Mouse (Mus musculus) limb, embryonic 14.5 days (tissue): ENCODE measurements around the gene Asna1. TPM values are rescaled to one million over a fixed set of nuclear protein-coding genes. Genes with fewer than 3 reads are reported as not detected.

Source experiments
- ATAC-seq: fragments of 200-750 bp; cut with Nextera tagmentation; 2 replicates; pipeline ENCODE4 v1.8.0; 2017; ENCODE audit warnings: low read depth, moderate number of reproducible peaks, moderate TSS enrichment; ENCODE audit not compliant: low FRiP score
- DNase-seq: peaks from one replicate; pipeline ENCODE4 v3.0.0-alpha.2; 2015; ENCODE audit warnings: low spot score
- H3K27ac ChIP-seq: fragments of 300-500 bp; sonication (generic); replicated peaks from 2 replicates; pipeline ENCODE4 v1.5.1; 2014; ENCODE audit warnings: low read depth, mild to moderate bottlenecking, low read length, moderate library complexity, mixed read lengths
- H3K27me3 ChIP-seq: fragments of 300-500 bp; sonication (generic); 2 replicates; pipeline ENCODE4 v1.6.1; 2014; ENCODE audit warnings: low read length, mixed read lengths; ENCODE audit not compliant: control insufficient read depth, insufficient read depth
- H3K36me3 ChIP-seq: fragments of 300-500 bp; sonication (generic); 2 replicates; pipeline ENCODE4 v1.6.1; 2014; ENCODE audit warnings: mild to moderate bottlenecking, low read length, moderate library complexity, mixed read lengths; ENCODE audit not compliant: control insufficient read depth, insufficient read depth
- H3K4me1 ChIP-seq: fragments of 300-500 bp; sonication (generic); 2 replicates; pipeline ENCODE4 v1.6.1; 2014; ENCODE audit warnings: antibody characterized with exemption, low read length, mixed read lengths; ENCODE audit not compliant: control insufficient read depth, insufficient read depth
- H3K4me2 ChIP-seq: fragments of 300-500 bp; sonication (generic); replicated peaks from 2 replicates; pipeline ENCODE4 v1.6.1; 2014; ENCODE audit warnings: low read depth, mild to moderate bottlenecking, low read length, moderate library complexity; ENCODE audit not compliant: severe bottlenecking
- H3K4me3 ChIP-seq: fragments of 300-500 bp; sonication (generic); replicated peaks from 2 replicates; pipeline ENCODE4 v1.5.1; 2014; ENCODE audit warnings: low read length
- H3K9ac ChIP-seq: fragments of 300-500 bp; sonication (generic); 2 replicates; pipeline ENCODE4 v1.6.1; 2014; ENCODE audit warnings: mild to moderate bottlenecking, low read depth, low read length, moderate library complexity; ENCODE audit not compliant: severe bottlenecking
- H3K9me3 ChIP-seq: fragments of 300-500 bp; sonication (generic); 2 replicates; pipeline ENCODE4 v1.6.1; 2016; ENCODE audit warnings: low read length; ENCODE audit not compliant: control insufficient read depth
- POLR2A ChIP-seq: fragments of 200-500 bp; IDR thresholded peaks from 2 replicates; pipeline ENCODE4 v1.8.0; 2012; ENCODE audit warnings: inconsistent platforms, mild to moderate bottlenecking, moderate library complexity, borderline replicate concordance; ENCODE audit not compliant: insufficient read depth, insufficient read length; ENCODE audit errors: extremely low read depth
- WGBS: fragments of 180-500 bp; shearing (Covaris S2); extraction: QIAGEN DNeasy Blood & Tissue Kit; methylation state at CpG from one replicate; pipeline ENCODE4 v1.1.7; 2014; 5-methylcytosine and 5-hydroxymethylcytosine counted together
- polyA plus RNA-seq, 2 experiments: library from polyadenylated mRNA; depleted of rRNA in 1 of 2; stranded (reverse) in 1 of 2; unstranded in 1 of 2; fragments of >200 nt; fragmentation: Nextera tagmentation in 1 of 2; extraction: Ambion mirVana in 1 of 2; gene quantifications; 2 replicates each; pipeline versions ENCODE4 v1.2.1 to v1.2.3; 2012 to 2014

The Asna1 gene
- polyA plus RNA-seq, 2 experiments: 98.0 to 173 TPM

- no peak overlapping the region for H3K4me3 ChIP-seq
- no peak for TF ChIP-seq POLR2A
- peaks cover 46% of the 10 kb centered on the region for H3K4me1 ChIP-seq
- DNase-seq (no peak), ATAC-seq (no peak)
- no peaks in the 10 kb centered on the region for H3K9me3 ChIP-seq
- WGBS: 76% methylated on average over 15 of the region's 15 CpGs
- no peaks in the 10 kb centered on the region for H3K36me3 ChIP-seq
- H3K4me2 ChIP-seq: no peak overlapping the region
- H3K27me3 ChIP-seq: peaks cover 12% of the 10 kb centered on the region
- H3K9ac ChIP-seq: no peak overlapping the region
- no peak overlapping the region for H3K27ac ChIP-seq
Measured at GRCm38 (mm10) chr8:84981644-84982498, 43.2 kb downstream of the Asna1 start.

GRCm38 (mm10) chr8:84980622-84981358, 44.3 kb downstream of the Asna1 start:
- TF ChIP-seq POLR2A: no peak
- ATAC-seq (no peak), DNase-seq (no peak)
- Histone ChIP-seq H3K4me1 (peaks cover 53% of the 10 kb centered on the region), H3K9ac (no peak overlapping the region), H3K36me3 (no peaks in the 10 kb centered on the region), H3K4me2 (no peak overlapping the region; the same call in 1 of the 2 replicates), H3K4me3 (peak overlapping the region; percentile 64; the same call in 1 of the 2 replicates), H3K9me3 (no peaks in the 10 kb centered on the region), H3K27me3 (peaks cover 15% of the 10 kb centered on the region), H3K27ac (no peak overlapping the region)
- 26% methylated on average over 11 of the region's 11 CpGs for WGBS

GRCm38 (mm10) chr8:84979599-84980421, 45.3 kb downstream of the Asna1 start:
- no peaks in the 10 kb centered on the region for H3K9me3 ChIP-seq
- TF ChIP-seq POLR2A: no peak
- peak overlapping the region; percentile 64 for H3K4me3 ChIP-seq
- ATAC-seq (peak; percentile 42), DNase-seq (peak; percentile 92)
- H3K4me1 ChIP-seq: peaks cover 46% of the 10 kb centered on the region
- H3K36me3 ChIP-seq: no peaks in the 10 kb centered on the region
- H3K9ac ChIP-seq: peak overlapping the region; percentile 44
- 1% methylated on average over 26 of the region's 42 CpGs for WGBS
- peaks cover 15% of the 10 kb centered on the region for H3K27me3 ChIP-seq
- H3K4me2 ChIP-seq: peak overlapping the region; percentile 99
- 0 out of 2 replicates have a peak overlapping the region, but pooled peaks have one; percentile 21 for H3K27ac ChIP-seq

- Histone ChIP-seq H3K9me3 (no peaks in the 10 kb centered on the region), H3K36me3 (peaks cover 11% of the 10 kb centered on the region), H3K4me2 (peak within 1 kb of the TSS; percentile 99), H3K4me3 (peak within 1 kb of the TSS; percentile 64), H3K27me3 (peaks cover 15% of the 10 kb centered on the region), H3K27ac (0 out of 2 replicates have a peak within 1 kb of the TSS, but pooled peaks have one; percentile 21), H3K9ac (peak within 1 kb of the TSS; percentile 66), H3K4me1 (peaks cover 40% of the 10 kb centered on the region)
- WGBS: under 1% methylated on average over 62 of the region's 63 CpGs
- ATAC-seq (peak; percentile 73), DNase-seq (peak; percentile 84)
- TF ChIP-seq POLR2A: peak; percentile 97; the same call in 1 of the 2 replicates
Measured at GRCm38 (mm10) chr8:84978248-84978940, 46.7 kb downstream of the Asna1 start, which contains the start of gene Junb. Gene Junb, minus strand, starts transcription at chr8:84978718.
